Mouse (Mus musculus) yolk sac, embryonic 10.5 days (tissue): ENCODE measurements at regions not wholly inside any gene's neighbourhood (a gene's known extent, or its start where the extent isn't known, plus 50 kb on each side); places are given as distances from the start of the nearest gene placed in this dataset.
A peak's percentile ranks its signal among the peaks of the same experiment; 100 is the strongest.

Source experiments
- DNase-seq: peaks from one replicate; pipeline ENCODE4 v3.0.0-alpha.2; 2017; ENCODE audit warnings: low spot score

DNA sequence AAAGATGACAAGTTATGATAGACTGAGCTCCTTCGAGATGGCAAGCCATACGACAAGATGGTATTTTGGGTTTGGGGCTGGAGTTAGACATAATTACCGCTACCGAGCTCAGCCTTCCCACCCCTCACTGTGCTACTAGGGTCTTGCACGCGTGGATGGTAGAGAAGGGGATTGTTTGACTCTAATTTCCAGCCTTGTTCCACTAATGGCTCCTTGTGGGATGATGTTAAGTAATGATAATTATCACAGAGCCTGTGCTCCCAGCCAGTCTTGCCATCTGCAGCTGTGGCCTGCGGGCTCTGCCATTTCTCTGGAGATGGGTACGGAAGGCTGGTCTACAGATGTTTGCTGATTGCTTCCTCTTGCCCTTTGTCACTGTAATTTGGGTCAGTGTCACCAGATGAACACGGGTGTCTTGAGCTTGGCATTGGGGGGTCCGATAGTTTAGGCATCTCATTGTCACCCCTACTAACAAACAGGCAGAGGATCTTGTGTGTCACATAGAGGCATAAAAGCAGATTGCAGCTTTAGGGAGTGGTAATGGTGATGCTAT is 108.8 kb upstream of the Ctbp2 start:
- no peak for DNase-seq

DNA sequence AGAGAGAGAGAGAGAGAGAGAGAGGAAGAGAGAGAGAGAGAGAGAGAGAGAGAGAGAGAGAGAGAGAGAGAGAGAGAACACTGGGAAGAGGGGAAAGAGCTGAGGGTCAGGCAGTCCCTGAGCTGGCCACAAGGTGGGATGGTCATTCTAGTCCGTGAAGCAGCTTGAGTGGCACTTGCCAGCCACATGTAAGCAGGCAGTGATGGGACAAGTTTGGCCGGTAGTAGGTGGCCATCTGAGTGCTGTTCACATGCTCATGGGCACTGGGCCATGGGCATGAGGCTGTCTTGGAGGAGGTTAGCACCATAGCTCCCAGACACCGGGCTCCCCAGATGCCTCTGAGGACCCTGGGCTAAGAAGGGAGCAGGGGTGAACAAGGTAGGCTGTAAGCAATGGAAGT is 106.7 kb upstream of the Ctbp2 start:
- DNase-seq: no peak

DNA sequence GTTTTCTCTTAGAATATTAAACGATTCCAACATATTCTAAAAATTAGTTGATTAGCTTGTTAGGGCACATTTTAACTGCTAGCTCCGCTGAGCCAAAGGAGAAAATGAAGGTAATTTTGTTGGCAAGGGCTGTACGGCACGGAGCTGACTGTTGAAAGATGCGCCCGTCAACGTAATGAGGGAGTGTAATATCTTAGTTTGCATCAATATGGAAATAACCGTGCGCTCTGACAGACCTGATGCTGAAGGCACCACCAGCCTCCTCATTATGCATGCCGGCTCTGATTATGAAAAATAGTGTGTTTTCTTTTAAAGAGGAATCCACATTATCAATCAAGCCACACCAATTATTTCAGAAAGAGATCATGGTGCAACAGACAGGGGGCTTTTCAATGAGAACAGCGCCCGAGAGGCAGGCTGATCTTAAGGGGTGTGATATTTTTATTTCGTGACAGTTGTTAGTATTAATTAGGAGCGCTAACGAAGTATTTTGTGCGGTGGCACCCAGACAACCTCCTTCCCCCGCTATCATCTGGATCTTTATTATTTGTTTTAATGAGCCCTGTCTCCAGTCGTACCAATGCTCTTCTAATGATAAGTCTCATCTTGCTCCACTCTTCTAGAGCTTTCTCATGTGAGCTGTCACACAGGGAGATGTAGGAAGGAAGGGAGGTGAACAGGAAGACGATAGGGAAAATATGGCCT is 99.9 kb upstream of the Ctbp2 start:
- no peak for DNase-seq

DNA sequence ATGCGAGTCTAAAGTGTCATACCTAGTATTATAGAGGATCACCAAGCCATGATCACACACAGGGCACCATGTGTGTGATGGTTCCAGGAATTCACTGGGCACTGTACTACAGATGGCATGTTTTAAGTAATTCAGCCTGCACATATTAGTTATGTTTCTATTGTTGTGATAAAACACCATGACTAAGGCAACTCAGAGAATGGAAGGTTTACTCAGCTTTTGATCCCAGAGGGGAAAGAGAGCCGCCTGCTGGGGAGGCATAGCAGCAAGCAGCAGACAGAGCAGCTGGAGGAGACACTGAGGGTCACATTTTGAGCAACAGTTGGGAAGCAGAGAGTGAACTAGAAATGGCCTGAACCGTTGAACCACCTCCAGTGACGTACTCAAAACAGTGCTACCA is 88.2 kb upstream of the Ctbp2 start:
- no peak for DNase-seq

DNA sequence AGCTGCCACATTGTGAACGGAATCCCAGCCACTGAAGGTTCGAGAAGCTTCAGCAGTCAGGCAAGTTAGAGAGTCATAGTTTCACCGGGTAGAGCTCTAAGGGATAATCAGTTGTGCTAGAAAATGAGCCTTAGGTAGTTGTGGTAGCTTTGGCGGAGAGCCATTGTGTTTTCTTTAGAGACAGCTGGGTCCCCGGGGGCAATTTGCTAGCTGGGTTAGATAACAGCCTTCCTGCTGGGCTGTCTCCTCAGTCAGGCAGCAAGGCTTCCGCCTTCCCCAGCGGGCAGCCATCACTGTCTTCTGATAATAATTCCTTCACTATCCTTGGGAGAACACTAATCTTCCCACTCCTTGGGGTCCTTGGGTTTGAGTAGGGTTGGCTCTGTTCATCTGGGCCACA is 81.5 kb upstream of the Ctbp2 start:
- DNase-seq: no peak

DNA sequence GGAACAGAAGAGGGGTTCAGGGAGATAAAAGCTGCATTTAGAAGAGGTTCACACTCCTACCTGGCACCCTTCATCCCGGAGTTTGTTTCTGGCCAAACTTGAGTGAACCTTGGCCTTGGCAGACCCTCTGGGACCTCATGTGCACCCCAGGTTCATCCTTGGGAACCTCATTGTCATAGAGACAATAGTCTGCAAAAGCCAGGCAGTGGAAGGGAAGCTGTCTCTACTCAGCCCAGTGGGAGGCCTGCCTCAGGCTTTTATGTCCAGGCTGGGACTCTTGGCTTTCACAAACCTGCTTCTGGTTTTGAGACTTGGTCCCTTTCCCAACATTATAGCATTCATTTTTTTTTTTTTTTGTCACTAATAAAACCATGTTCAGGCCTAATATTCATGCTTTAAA is 80.3 kb upstream of the Ctbp2 start:
- no peak for DNase-seq

DNA sequence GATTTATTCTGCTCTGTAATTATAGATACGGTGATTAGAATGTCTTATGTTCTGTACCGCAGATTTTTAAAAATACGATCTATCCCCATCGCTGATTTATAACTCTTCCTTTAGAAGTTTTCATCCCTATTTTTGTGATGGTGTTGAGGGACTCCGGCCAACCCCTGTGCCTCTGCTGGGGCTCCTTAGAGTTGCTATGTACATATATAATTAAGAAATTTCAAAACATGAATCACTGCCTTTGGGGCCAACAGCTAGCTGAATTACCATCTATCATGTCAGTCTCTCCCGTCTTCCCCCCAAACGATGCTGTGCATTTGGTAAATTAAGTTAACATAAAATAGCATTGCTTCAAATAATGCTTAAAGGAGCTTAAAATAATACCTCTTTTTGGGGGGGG is 79.8 kb upstream of the Ctbp2 start:
- no peak for DNase-seq

DNA sequence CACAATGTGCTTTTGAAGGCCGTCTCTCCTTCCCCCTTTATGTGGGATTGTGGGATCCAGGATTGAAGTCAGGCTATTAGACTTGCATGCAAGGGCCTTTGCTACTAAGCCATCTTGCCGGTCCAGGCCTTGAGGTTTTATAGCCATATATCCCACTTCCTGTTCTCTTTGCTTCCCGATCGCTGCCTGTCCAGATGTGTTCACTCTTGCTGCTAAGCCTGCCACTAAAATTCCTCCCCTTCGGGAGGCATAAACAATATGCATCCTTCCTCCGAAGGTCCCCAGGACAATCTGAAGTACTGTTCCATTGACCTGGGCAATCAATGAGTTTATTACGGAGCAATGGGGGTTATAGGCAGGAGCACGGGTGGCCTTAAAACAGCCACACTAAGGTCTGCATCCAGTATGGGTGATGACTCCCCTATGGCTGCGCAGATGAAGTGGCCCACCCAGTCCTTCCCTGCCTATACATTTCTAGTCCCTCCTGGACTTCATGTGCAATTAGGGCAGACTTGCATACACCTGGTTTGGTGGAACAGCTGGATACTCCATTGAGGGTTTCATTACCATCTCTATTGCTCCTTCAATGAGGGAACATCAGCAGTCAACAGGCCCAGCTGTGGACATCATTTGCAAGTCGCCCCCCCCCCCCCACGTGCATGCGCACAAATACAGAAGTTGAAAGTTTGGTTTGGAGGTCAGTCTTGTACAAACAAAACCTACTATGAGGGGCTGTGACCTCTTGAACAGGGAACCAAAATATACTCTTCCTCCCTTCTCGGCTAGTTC is 78.1 kb upstream of the Ctbp2 start:
- DNase-seq: no peak

DNA sequence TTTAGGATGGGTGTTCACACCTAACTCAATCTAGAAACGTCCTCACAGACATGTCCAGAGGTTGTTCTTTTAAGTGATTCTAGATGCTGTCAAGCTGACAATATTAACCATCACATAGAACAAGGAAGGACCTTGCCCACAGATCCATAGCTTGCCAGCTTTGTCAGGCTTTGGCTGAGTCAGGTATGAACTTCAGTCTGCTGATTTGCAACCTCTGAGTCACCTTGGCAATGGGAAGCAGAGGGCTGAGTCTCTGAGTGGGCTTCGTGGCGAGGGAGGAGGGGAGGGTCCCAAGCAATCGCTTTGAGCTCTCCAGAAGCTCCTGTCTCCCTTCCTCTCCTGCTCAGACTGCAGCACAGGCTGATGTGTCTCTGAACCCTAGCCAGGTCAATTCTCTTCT is 74.9 kb upstream of the Ctbp2 start:
- DNase-seq: no peak

DNA sequence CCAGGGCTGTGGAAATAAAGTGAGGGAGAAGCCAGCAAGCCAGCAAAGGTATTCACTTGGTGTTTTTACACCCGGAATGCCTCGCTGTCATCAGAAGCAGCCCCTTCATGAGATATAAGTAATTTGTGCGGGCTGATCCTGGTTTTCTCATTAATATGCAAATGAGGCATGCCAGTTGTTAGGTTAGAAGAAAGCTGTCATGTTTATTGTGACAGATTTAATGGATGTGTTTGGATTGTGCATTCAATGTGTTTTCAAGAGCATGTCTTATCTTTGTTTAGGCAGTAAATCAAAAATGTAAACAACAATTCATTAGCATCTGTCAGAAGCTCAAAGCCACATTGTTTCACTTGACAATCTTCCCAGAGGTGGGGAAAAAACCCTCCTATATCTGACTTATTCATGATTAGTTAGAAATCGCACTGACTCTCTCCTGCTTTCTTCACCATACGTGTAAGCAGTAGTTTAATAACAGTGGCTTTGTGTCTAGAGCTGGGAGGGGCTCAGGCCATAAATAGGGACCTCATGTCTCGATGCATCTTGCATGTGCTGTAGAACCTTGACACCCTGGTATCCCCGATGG is 65.8 kb upstream of the Ctbp2 start:
- DNase-seq: no peak

DNA sequence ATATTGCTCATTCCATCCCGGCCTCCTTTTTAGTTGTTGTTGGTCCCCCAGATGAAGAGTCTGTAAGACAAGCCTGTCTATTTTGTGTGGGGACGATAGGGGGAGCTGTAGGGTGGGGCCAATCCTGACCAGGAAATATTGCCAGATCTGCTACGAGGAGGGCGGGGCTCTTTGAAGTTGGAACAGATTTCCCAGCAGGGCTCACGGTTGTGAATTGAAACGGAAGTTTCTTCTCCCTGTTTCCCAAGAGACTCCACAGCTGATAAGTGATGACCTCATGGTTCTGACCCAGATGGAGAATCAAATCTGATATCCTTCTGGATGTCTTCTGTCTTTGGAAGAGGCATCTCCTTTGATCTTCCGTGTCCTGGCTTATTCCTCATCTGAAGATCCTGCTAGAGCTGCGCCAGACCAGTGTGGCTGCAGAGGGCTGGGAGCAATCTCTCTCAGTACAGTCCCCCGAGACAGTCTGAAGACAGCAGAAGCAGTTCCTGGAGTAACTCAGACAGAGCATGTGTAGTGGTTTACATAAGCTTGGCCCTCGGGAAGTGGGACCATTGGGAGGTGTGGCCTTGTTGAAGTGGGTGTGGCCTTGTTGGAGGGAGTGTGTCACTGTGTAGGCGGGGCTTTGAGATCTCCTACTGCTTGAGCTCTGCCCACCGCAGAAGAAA is 61.9 kb upstream of the Ctbp2 start:
- DNase-seq: peak; percentile 72

DNA sequence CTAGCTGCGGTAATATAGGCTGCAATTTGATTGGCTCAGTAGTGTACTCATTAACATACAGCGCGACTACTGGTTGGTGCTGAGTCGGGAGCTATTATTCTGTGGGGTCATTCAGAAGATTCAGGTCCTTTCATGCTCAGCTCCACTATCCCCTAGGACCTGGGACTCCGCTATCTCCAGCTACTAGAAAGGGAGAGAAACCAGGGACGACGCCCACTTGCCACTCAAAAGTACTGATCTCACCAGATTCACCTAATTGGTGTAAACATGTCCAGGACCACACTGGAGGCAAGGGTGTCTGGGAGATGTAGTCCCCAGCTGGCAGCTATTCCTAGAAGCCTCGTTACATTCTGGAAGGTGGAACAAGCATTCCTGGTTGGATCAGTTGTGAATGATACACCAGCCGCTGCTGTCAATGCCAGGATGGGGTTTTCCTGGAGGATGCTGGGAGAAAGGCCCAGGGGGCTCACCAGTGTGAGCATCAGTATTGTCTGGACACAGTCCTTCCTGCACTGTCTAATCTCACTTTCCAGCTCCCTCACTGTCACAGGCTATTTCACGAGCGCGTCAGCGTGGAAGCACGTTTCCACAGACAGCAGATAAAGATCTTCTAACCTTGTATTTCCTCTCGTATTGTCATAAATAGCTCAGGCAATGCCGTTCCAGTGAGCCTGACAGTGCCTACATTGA is 60.9 kb upstream of the Ctbp2 start:
- DNase-seq: no peak

DNA sequence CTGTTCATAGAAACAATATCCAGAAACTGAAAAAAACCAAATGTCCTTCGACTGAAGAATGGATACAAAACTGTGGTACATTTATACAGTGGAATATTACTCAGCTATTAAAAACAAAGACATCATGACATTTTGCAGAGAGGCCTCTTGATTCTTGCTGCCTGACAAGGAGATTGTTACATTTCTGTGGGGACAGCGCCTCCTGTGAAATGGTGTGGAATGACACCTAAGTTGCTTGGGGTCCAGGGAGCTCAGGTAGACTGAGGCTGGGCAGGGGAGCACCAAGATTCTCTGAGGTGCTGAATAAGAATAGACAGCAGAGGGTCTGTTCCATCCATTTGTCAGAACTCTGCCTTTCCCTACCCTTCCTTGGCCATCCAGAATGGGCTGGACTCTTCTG is 57.2 kb upstream of the Ctbp2 start:
- no peak for DNase-seq

DNA sequence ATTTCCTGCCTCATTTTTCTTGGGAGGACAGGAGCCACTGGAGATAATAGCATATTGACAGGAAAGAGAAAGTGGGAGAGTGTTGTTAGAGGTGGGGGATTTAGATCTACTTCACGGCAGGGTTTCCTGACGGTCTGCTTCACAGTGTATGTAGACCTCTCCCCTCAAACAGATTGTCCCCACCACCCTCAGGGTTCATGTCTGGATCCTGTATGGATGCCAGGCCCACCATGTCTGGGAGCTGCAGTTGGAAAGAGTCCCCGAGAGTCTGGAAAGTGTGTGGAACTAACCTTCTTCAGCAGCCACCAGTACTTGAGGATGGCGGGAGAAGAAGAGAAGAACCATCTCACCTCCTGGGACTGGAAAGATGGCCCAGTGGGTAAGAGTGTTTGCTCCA is 53.0 kb upstream of the Ctbp2 start:
- no peak for DNase-seq

DNA sequence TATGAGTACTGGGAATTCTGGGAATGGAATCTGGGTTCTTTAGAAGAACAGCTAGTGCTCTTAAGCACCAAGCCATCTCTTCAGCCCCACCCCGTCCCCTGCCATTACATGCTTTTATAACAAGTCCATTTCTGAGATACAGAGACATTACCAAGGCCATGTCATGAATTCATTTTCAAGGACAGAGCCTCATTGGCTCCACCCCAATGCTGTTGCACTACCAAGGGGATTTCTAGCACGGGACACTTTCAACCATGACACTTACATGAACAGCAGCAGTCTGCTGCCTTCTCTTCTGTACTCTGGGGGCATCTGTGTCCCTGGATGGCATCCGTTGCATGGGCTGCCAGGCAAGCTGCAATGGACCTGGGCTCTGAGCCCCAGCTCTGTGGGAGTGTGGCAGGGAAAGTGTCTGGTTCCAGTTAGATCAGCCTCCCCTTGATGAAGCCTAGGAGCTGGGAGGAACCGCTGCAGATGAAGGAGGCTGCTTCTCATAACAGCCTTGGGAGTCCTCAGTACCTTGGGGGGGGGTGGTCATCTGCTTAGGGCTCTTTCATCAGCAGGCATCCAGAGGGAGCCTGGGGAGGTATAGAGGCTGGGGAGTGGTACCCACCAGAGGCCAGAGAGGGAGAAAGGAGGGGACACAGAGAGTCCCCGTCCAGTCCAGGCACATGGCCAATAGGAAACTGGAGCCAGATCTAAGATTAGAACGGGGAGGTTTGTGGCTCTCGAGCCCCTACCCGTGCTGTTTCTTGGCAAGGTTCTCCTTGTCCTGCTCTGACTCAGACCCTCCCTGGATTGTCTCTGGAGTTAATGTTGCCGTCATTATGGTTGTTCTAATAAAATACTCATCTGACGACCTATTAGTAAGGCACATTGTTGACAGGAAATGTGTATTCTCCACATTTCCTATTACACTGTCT is 52.4 kb upstream of the Ctbp2 start:
- no peak for DNase-seq
